Mouse (Mus musculus): ENCODE measurements around the gene Aldh4a1.

- TF ChIP-seq POLR2A (IDR thresholded peaks at IDR 0.05; ENCODE audit: extremely low read depth, insufficient read depth, low read length) (no peak), CTCF (IDR thresholded peaks at IDR 0.05; ENCODE audit: low read depth, low read length) (no peak)
Observed at GRCm38 (mm10) chr4:139579003-139579402, 43.7 kb upstream of the Aldh4a1 start.
